ENCODE assay signal across 13 mouse cellular contexts in the genomic region with DNA sequence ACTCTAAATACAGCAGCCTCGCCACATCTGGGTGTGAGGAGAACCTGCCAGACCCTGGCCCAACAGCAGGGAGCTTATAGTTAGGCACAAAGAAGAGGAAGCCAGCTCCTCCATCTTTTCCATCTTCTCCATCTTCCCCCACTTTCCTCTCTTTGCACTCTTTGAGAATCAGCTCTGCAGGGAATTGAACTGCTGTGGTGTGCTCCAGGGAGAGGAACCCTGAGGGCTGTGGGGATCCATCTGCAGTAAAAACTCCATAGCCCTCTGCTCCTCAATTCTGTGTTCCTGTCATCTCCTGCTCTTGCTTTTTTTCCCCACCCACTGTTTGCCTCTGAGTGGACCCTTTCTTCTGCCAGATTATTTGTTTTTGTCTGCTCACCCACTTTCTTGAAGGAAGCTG. TPM values are rescaled to one million over a fixed set of nuclear protein-coding genes. Genes with fewer than 3 reads are reported as not detected.
"Had no signal": no experiment of that assay in that cellular context is flagged by ENCODE, and none has a peak within 500 bp of the region (broad histone marks: within the 10 kb centered on the region; RNA-seq: fewer than 3 reads in every experiment).

A gene (plus strand): TSS at position 301 of the 400 bp plus-strand sequence.

RNA-seq across cellular contexts. Expression of the gene that starts here (rescaled TPM):
- polyA plus RNA-seq: neural tube, embryonic 13.5 days; neural tube, embryonic 14.5 days; neural tube, embryonic 15.5 days; small intestine, adult 2 months; spleen, adult 2 months; stomach, embryonic 14.5 days; stomach, embryonic 15.5 days; stomach, embryonic 16.5 days; stomach, postnatal 0 days; testis, adult 2 months; thymus, adult 2 months; thymus, postnatal 0 days; urinary bladder, adult 2 months had no signal
